In genomic region chr15:89147456-89147855, GRCm38 (mm10) we compare ENCODE assay signal across 9 mouse cellular contexts. TPM values are rescaled to one million over a fixed set of nuclear protein-coding genes. Genes with fewer than 3 reads are reported as not detected.
DNase-seq lines count a peak whose midpoint lies in the region; ATAC-seq and TF ChIP-seq lines count a peak whose summit lies in the region.
"Had no signal": no experiment of that assay in that cellular context is flagged by ENCODE, and none has a peak within 500 bp of the region (broad histone marks: within the 10 kb centered on the region; RNA-seq: fewer than 3 reads in every experiment).

No protein-coding gene starts in this region.

- H3K4me2 ChIP-seq in neural tube, embryonic 15.5 days, result peak overlapping the region; percentile 67

- H3K4me3 ChIP-seq in spleen, adult 2 months (ENCODE audit: extremely low read depth, insufficient read depth, insufficient read length), result no peak overlapping the region
- peak overlapping the region; percentile 79 for H3K4me3 ChIP-seq in limb, embryonic 10.5 days
- H3K4me3 ChIP-seq in neural tube, embryonic 15.5 days (replicated peaks), result peak overlapping the region; percentile 57

- H3K27ac ChIP-seq in spleen, adult 2 months (ENCODE audit: insufficient read depth, low read length), result peak overlapping the region; percentile 15
- peak overlapping the region; percentile 80; the same call in 1 of the 2 replicates for H3K27ac ChIP-seq in limb, embryonic 10.5 days
- H3K27ac ChIP-seq in neural tube, embryonic 15.5 days (replicated peaks), result peak overlapping the region; percentile 76

- TF ChIP-seq POLR2A in spleen, adult 2 months (IDR thresholded peaks at IDR 0.05; ENCODE audit: low read depth, low read length), result no peak

- DNase-seq in cerebellum, adult 11-12 months, result peak; percentile 62
- DNase-seq in cerebellum, postnatal 25 days, result no peak
- no peak for DNase-seq in spleen, adult 2 months (ENCODE audit: low read depth in 1 of 2, low spot score in 2 of 2)
- no peak for DNase-seq in spleen, postnatal 36 days (ENCODE audit: low spot score in 2 of 2)
- no peak for DNase-seq in limb, embryonic 10.5 days (ENCODE audit: low spot score)
- no peak for DNase-seq in right cerebral cortex, postnatal 10 days (ENCODE audit: low spot score in 2 of 2)
- no peak for DNase-seq in ovary, postnatal 36 days (ENCODE audit: low spot score)
- DNase-seq: gastrocnemius, postnatal 14 days had no signal

- ATAC-seq in neural tube, embryonic 15.5 days (ENCODE audit: low FRiP score), result no peak

- TF ChIP-seq CTCF in spleen, adult 2 months (IDR thresholded peaks at IDR 0.05; ENCODE audit: extremely low read depth, insufficient read depth, insufficient read length, insufficient replicate concordance), result no peak

- H3K4me1 ChIP-seq in spleen, adult 2 months (ENCODE audit: control insufficient read depth, insufficient read depth, insufficient read length), result peaks cover 39% of the 10 kb centered on the region; the same call in 1 of the 2 replicates
- peaks cover 59% of the 10 kb centered on the region for H3K4me1 ChIP-seq in limb, embryonic 10.5 days
- peaks cover 46% of the 10 kb centered on the region for H3K4me1 ChIP-seq in neural tube, embryonic 15.5 days

- H3K9me3 ChIP-seq in limb, embryonic 10.5 days (replicated peaks), result no peaks in the 10 kb centered on the region
- no peaks in the 10 kb centered on the region for H3K9me3 ChIP-seq in neural tube, embryonic 15.5 days (replicated peaks)

- H3K27me3 ChIP-seq in spleen, adult 2 months (ENCODE audit: control insufficient read depth, insufficient read depth, low read length), result no peaks in the 10 kb centered on the region
- H3K27me3 ChIP-seq in limb, embryonic 10.5 days (ENCODE audit: low read depth, poor library complexity, severe bottlenecking), result peaks cover 72% of the 10 kb centered on the region
- no peaks in the 10 kb centered on the region for H3K27me3 ChIP-seq in neural tube, embryonic 15.5 days (replicated peaks)

- WGBS in spleen, adult 2 months, result 29% methylated on average over 10 of the region's 10 CpGs
- 23% methylated on average over 10 of the region's 10 CpGs for WGBS in limb, embryonic 10.5 days
- 18% methylated on average over 10 of the region's 10 CpGs for WGBS in neural tube, embryonic 15.5 days

- H3K9ac ChIP-seq in neural tube, embryonic 15.5 days (replicated peaks), result peak overlapping the region; percentile 55

- peaks cover 4% of the 10 kb centered on the region for H3K36me3 ChIP-seq in spleen, adult 2 months (ENCODE audit: control insufficient read depth, insufficient read depth, low read length)
- peaks cover 32% of the 10 kb centered on the region for H3K36me3 ChIP-seq in limb, embryonic 10.5 days
- no peaks in the 10 kb centered on the region for H3K36me3 ChIP-seq in neural tube, embryonic 15.5 days

RNA-seq across cellular contexts. Expression of gene Mapk11, which starts 2.0 kb away (rescaled TPM):
- 29.0 and 35.1 TPM in 2 replicates for polyA plus RNA-seq in spleen, adult 2 months (2012; rRNA removed)
- 20.3 and 21.8 TPM in 2 replicates for polyA plus RNA-seq in limb, embryonic 10.5 days (2016; fragmentation: Nextera tagmentation; extraction: Ambion mirVana)
- 22.5 and 27.5 TPM in 2 replicates for polyA plus RNA-seq in neural tube, embryonic 15.5 days (2015; fragmentation: Nextera tagmentation; extraction: Ambion mirVana)

RNA-seq across cellular contexts. Expression of gene Mapk12, which starts 7.0 kb away (rescaled TPM):
- polyA plus RNA-seq in spleen, adult 2 months (2012; rRNA removed), result 3.7 and 3.9 TPM in 2 replicates
- polyA plus RNA-seq in limb, embryonic 10.5 days (2016; fragmentation: Nextera tagmentation; extraction: Ambion mirVana), result 21.5 and 26.4 TPM in 2 replicates
- 4.8 and 5.2 TPM in 2 replicates for polyA plus RNA-seq in neural tube, embryonic 15.5 days (2015; fragmentation: Nextera tagmentation; extraction: Ambion mirVana)

RNA-seq across cellular contexts. Expression of gene Hdac10, which starts 19.0 kb away (rescaled TPM):
- polyA plus RNA-seq in spleen, adult 2 months (2012; rRNA removed), result 76.2 and 86.8 TPM in 2 replicates
- polyA plus RNA-seq in limb, embryonic 10.5 days (2016; fragmentation: Nextera tagmentation; extraction: Ambion mirVana), result 13.0 and 13.8 TPM in 2 replicates
- 25.1 and 31.9 TPM in 2 replicates for polyA plus RNA-seq in neural tube, embryonic 15.5 days (2015; fragmentation: Nextera tagmentation; extraction: Ambion mirVana)

RNA-seq across cellular contexts. Expression of gene Tubgcp6, which starts 24.5 kb away (rescaled TPM):
- polyA plus RNA-seq in spleen, adult 2 months (2012; rRNA removed), result 38.4 and 45.1 TPM in 2 replicates
- polyA plus RNA-seq in limb, embryonic 10.5 days (2016; fragmentation: Nextera tagmentation; extraction: Ambion mirVana), result 24.4 and 28.6 TPM in 2 replicates
- 14.4 and 14.8 TPM in 2 replicates for polyA plus RNA-seq in neural tube, embryonic 15.5 days (2015; fragmentation: Nextera tagmentation; extraction: Ambion mirVana)

RNA-seq across cellular contexts. Expression of gene Plxnb2, which starts 33.1 kb away (rescaled TPM):
- 89.4 and 96.8 TPM in 2 replicates for polyA plus RNA-seq in spleen, adult 2 months (2012; rRNA removed)
- 147 and 162 TPM in 2 replicates for polyA plus RNA-seq in limb, embryonic 10.5 days (2016; fragmentation: Nextera tagmentation; extraction: Ambion mirVana)
- 69.4 and 72.3 TPM in 2 replicates for polyA plus RNA-seq in neural tube, embryonic 15.5 days (2015; fragmentation: Nextera tagmentation; extraction: Ambion mirVana)

Comparison
In these comparisons a context has a peak if more than half of its experiments do, and no peak if none do; other contexts are left out.
1. H3K27ac ChIP-seq: peak in every context shown above with its lines; median percentile 80 in limb, embryonic 10.5 days; 76 in neural tube, embryonic 15.5 days; 15 in spleen, adult 2 months.